Mouse (Mus musculus): ENCODE data around the gene Slc7a8.

DNA sequence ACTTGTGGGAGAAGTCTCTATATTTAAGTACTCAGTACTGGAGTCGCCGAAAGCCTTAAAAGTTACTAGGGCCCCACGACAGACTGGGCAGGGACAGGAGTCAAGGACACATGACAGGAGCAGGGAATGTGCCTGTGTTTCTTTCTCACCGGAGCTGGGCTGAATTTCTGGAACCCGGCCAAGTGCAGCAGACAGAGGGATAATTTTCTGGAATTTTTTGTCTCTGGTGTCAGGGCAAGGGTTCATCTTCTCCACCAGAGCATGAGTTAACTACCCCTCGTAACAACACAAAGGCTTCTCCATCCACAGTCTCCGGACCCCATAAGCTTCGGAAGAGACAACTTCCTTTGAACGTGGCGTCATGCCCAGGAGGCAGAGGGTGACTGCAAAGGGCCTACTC lies 4.7 kb upstream of the Slc7a8 start:
- no peak for TF ChIP-seq CTCF (IDR thresholded peaks at IDR 0.05; ENCODE audit: borderline replicate concordance, insufficient read depth, low read length)
- TF ChIP-seq POLR2A (IDR thresholded peaks at IDR 0.05; ENCODE audit: low read depth, low read length) = no peak
